Mouse (Mus musculus) kidney, adult 11 months (tissue): ENCODE measurements around the gene Vpreb2.
"Not testable (repeated sequence)": the region's sequence is repeated elsewhere in the genome, so short reads cannot be mapped to it uniquely, and the experiment has no call there.

Experiments
- DNase-seq: peaks from one replicate; pipeline ENCODE4 v3.0.0; 2022

Gene Vpreb2

GRCm38 (mm10) chr16:17999668-18000067, 19.4 kb downstream of the Vpreb2 start:
- DNase-seq, result no peak

DNA sequence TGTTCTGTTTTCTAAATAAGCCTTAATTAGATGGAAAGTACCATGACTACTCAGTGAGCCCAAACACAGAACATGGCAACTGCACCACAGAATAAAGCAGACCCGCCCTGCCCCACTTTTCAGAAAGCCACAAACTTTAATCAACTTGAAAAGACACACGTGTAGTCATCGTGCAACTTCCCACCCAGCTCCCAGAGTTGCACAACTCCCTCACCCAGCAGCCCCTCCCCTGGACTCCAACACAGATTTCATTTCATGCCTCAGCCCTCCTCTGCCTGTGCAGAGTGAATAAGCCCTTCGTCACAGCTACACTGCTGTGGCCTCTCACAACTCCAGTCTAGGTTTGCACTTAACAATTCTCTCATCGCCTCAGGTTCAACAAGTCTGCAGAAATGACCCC, 24.4 kb downstream of the Vpreb2 start:
- no peak for DNase-seq

- no peak for DNase-seq
Observed at GRCm38 (mm10) chr16:18007083-18007482, 26.9 kb downstream of the Vpreb2 start.

GRCm38 (mm10) chr16:18011101-18011500, 30.9 kb downstream of the Vpreb2 start:
- DNase-seq, result peak; percentile 29

- DNase-seq, result not testable (repeated sequence)
Observed at GRCm38 (mm10) chr16:18016482-18016881, 36.3 kb downstream of the Vpreb2 start.

DNA sequence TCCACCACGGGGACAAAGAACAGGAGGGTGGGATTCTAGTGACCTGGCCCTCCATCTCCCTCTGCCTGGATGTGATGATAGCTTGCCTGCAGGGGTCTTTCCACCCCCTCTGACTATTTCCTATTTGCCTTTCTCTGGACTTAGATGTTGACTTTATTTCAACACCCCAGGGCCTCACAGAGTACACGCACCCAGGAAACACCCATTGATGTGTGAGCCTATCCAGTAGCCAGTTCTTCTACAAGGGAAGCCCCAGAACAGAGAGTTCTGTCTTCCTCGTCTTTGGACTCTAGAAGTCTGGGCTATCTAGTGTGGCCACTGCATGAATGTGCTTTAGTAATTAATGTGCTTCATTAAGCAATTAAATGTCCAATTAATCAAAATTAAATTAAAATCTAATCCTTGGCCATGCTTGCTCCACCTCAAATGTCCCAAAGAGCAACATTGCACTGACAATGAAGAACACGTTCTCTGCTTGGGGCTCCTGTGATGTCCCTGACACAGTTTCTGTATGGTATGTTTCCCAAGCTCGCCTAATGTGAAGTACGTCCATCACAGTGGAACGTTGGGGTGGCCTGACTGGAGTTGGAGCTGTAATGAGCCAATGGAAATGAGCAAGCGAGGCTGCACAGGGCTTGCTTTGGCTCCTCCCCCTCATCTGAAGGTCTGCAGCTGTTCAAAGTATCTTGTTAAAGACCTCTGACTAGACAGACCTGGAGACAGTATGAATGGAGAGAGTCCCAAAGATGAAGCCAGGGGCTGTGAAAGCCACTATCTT, 42.7 kb downstream of the Vpreb2 start:
- DNase-seq, result no peak

DNA sequence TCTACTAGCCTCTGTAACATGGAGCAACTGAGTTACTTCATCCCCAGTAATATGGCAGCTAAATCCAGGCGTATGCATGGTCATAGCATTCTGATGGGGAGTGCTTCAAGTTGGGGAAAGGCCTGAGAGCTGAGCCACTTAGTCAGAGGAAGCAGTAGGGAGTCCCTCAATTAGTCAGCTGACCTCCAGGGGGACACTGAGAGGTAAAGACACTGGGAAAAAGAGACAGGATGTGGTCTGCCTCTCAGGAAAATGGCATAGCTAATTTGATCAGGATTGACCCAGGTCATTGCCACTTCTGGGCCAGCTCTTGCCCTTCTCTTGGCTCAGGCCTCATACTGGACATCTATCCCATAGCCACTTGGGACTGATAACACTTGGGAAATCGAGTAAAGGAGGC, 47.1 kb downstream of the Vpreb2 start:
- DNase-seq, result no peak
